Mouse (Mus musculus) limb, embryonic 12.5 days (tissue): ENCODE measurements around the gene Cdc5l. TPM values are rescaled to one million over a fixed set of nuclear protein-coding genes. Genes with fewer than 3 reads are reported as not detected.
"Not testable (repeated sequence)": the region's sequence is repeated elsewhere in the genome, so short reads cannot be mapped to it uniquely, and the experiment has no call there.

Experiments
- ATAC-seq: fragments of 200-750 bp; cut with Nextera tagmentation; 2 replicates; pipeline ENCODE4 v1.8.0; 2017; ENCODE audit warnings: low read depth, moderate TSS enrichment; ENCODE audit not compliant: insufficient number of reproducible peaks, insufficient read depth, low FRiP score, low TSS enrichment
- H3K27ac ChIP-seq: fragments of 300-500 bp; sonication (generic); 2 replicates; pipeline ENCODE4 v1.5.1; 2016; ENCODE audit warnings: mild to moderate bottlenecking, moderate library complexity
- H3K27me3 ChIP-seq: fragments of 300-500 bp; sonication (generic); 2 replicates; pipeline ENCODE4 v1.6.1; 2016; ENCODE audit warnings: mild to moderate bottlenecking, moderate library complexity
- H3K36me3 ChIP-seq: fragments of 300-500 bp; sonication (generic); 2 replicates; pipeline ENCODE4 v1.6.1; 2016; ENCODE audit warnings: mild to moderate bottlenecking, moderate library complexity
- H3K4me1 ChIP-seq: fragments of 300-500 bp; sonication (generic); replicated peaks from 2 replicates; pipeline ENCODE4 v1.6.1; 2016
- H3K4me2 ChIP-seq: fragments of 300-500 bp; sonication (generic); 2 replicates; pipeline ENCODE4 v1.6.1; 2016; ENCODE audit warnings: mild to moderate bottlenecking, moderate library complexity
- H3K4me3 ChIP-seq: fragments of 300-500 bp; sonication (generic); replicated peaks from 2 replicates; pipeline ENCODE4 v1.5.1; 2016; ENCODE audit warnings: mild to moderate bottlenecking
- H3K9ac ChIP-seq: fragments of 300-500 bp; sonication (generic); replicated peaks from 2 replicates; pipeline ENCODE4 v1.6.1; 2016; ENCODE audit warnings: mild to moderate bottlenecking, moderate library complexity
- H3K9me3 ChIP-seq: fragments of 300-500 bp; sonication (generic); 2 replicates; pipeline ENCODE4 v1.6.1; 2016; ENCODE audit warnings: mild to moderate bottlenecking, moderate library complexity
- WGBS: fragments of 180-500 bp; shearing (Covaris S2); methylation state at CpG from one replicate; pipeline ENCODE4 v1.1.7; 2016; 5-methylcytosine and 5-hydroxymethylcytosine counted together
- polyA plus RNA-seq: library from polyadenylated mRNA; unstranded; fragments of >200 nt; fragmentation: Nextera tagmentation; extraction: Ambion mirVana; gene quantifications from 2 replicates; pipeline ENCODE4 v1.2.1, GENCODE M21; 2016

The Cdc5l gene
- polyA plus RNA-seq, 1 experiment from 2014 or later: 79.8 TPM

GRCm38 (mm10) chr17:45462506-45462905, 29.0 kb upstream of the Cdc5l start:
- Histone ChIP-seq H3K36me3 (no peaks in the 10 kb centered on the region), H3K27me3 (no peaks in the 10 kb centered on the region), H3K27ac (no peak overlapping the region), H3K4me1 (no peaks in the 10 kb centered on the region), H3K4me3 (no peak overlapping the region), H3K9ac (no peak overlapping the region), H3K4me2 (no peak overlapping the region), H3K9me3 (0 out of 2 replicates have a peak, but pooled peaks cover 3% of the 10 kb centered on the region)
- WGBS: 90% methylated on average over 4 of the region's 4 CpGs
- ATAC-seq: no peak

- Histone ChIP-seq H3K4me2 (no peak overlapping the region), H3K27me3 (no peaks in the 10 kb centered on the region), H3K4me1 (no peaks in the 10 kb centered on the region), H3K36me3 (no peaks in the 10 kb centered on the region; the same call in 1 of the 2 replicates), H3K4me3 (no peak overlapping the region), H3K9me3 (no peaks in the 10 kb centered on the region), H3K27ac (no peak overlapping the region), H3K9ac (no peak overlapping the region)
- ATAC-seq: no peak
- 88% methylated on average over 8 of the region's 8 CpGs for WGBS
Measured at GRCm38 (mm10) chr17:45459062-45459461, 25.5 kb upstream of the Cdc5l start.

GRCm38 (mm10) chr17:45458516-45458915, 25.0 kb upstream of the Cdc5l start:
- no peaks in the 10 kb centered on the region for H3K9me3 ChIP-seq
- ATAC-seq: no peak
- no peak overlapping the region for H3K27ac ChIP-seq
- no peak overlapping the region for H3K4me2 ChIP-seq
- WGBS: 83% methylated on average over 4 of the region's 4 CpGs
- H3K9ac ChIP-seq: no peak overlapping the region
- no peaks in the 10 kb centered on the region; the same call in 1 of the 2 replicates for H3K36me3 ChIP-seq
- no peak overlapping the region for H3K4me3 ChIP-seq
- no peaks in the 10 kb centered on the region for H3K27me3 ChIP-seq
- no peaks in the 10 kb centered on the region for H3K4me1 ChIP-seq

- ATAC-seq: no peak
- H3K27me3 ChIP-seq: no peaks in the 10 kb centered on the region
- H3K9ac ChIP-seq: no peak overlapping the region
- H3K4me3 ChIP-seq: no peak overlapping the region
- H3K4me2 ChIP-seq: no peak overlapping the region
- H3K4me1 ChIP-seq: no peaks in the 10 kb centered on the region
- H3K36me3 ChIP-seq: no peaks in the 10 kb centered on the region; the same call in 1 of the 2 replicates
- no peak overlapping the region for H3K27ac ChIP-seq
- 91% methylated on average over 5 of the region's 5 CpGs for WGBS
- H3K9me3 ChIP-seq: no peaks in the 10 kb centered on the region
Measured at GRCm38 (mm10) chr17:45457487-45457886, 23.9 kb upstream of the Cdc5l start.

GRCm38 (mm10) chr17:45456260-45457152, 23.0 kb upstream of the Cdc5l start:
- Histone ChIP-seq H3K9ac (no peak overlapping the region), H3K27me3 (no peaks in the 10 kb centered on the region), H3K4me1 (no peaks in the 10 kb centered on the region), H3K9me3 (no peaks in the 10 kb centered on the region), H3K36me3 (no peaks in the 10 kb centered on the region; the same call in 1 of the 2 replicates), H3K4me2 (no peak overlapping the region), H3K4me3 (no peak overlapping the region), H3K27ac (no peak overlapping the region)
- 68% methylated on average over 13 of the region's 13 CpGs for WGBS
- ATAC-seq: no peak

GRCm38 (mm10) chr17:45455783-45456182, 22.2 kb upstream of the Cdc5l start:
- WGBS: 90% methylated on average over 9 of the region's 9 CpGs
- H3K9me3 ChIP-seq, H3K36me3 ChIP-seq, H3K4me3 ChIP-seq, H3K27ac ChIP-seq, H3K27me3 ChIP-seq, H3K9ac ChIP-seq, H3K4me1 ChIP-seq, ATAC-seq, H3K4me2 ChIP-seq: not testable (repeated sequence)

GRCm38 (mm10) chr17:45454794-45455193, 21.3 kb upstream of the Cdc5l start:
- Histone ChIP-seq H3K4me2 (no peak overlapping the region), H3K9ac (no peak overlapping the region), H3K4me1 (no peaks in the 10 kb centered on the region), H3K4me3 (no peak overlapping the region), H3K36me3 (no peaks in the 10 kb centered on the region; the same call in 1 of the 2 replicates), H3K9me3 (no peaks in the 10 kb centered on the region), H3K27ac (no peak overlapping the region), H3K27me3 (no peaks in the 10 kb centered on the region)
- WGBS: 87% methylated on average over 2 of the region's 2 CpGs
- ATAC-seq: no peak

GRCm38 (mm10) chr17:45452271-45452670, 18.7 kb upstream of the Cdc5l start:
- Histone ChIP-seq H3K27ac (no peak overlapping the region), H3K9ac (no peak overlapping the region), H3K9me3 (no peaks in the 10 kb centered on the region), H3K4me1 (no peaks in the 10 kb centered on the region), H3K4me3 (no peak overlapping the region), H3K36me3 (peaks cover 8% of the 10 kb centered on the region), H3K27me3 (no peaks in the 10 kb centered on the region), H3K4me2 (no peak overlapping the region)
- WGBS: 95% methylated on average over 1 of the region's 1 CpGs
- no peak for ATAC-seq

GRCm38 (mm10) chr17:45450153-45450552, 16.6 kb upstream of the Cdc5l start:
- Histone ChIP-seq H3K27ac (no peak overlapping the region), H3K9me3 (no peaks in the 10 kb centered on the region), H3K36me3 (peaks cover 17% of the 10 kb centered on the region), H3K9ac (no peak overlapping the region), H3K4me2 (no peak overlapping the region), H3K27me3 (no peaks in the 10 kb centered on the region), H3K4me1 (no peaks in the 10 kb centered on the region), H3K4me3 (no peak overlapping the region)
- no peak for ATAC-seq
- 92% methylated on average over 6 of the region's 6 CpGs for WGBS

- H3K27ac ChIP-seq: no peak overlapping the region
- 91% methylated on average over 8 of the region's 8 CpGs for WGBS
- no peaks in the 10 kb centered on the region for H3K9me3 ChIP-seq
- H3K9ac ChIP-seq: no peak overlapping the region
- no peak overlapping the region for H3K4me3 ChIP-seq
- no peaks in the 10 kb centered on the region for H3K27me3 ChIP-seq
- no peak overlapping the region for H3K4me2 ChIP-seq
- ATAC-seq: no peak
- no peaks in the 10 kb centered on the region for H3K4me1 ChIP-seq
- peaks cover 17% of the 10 kb centered on the region for H3K36me3 ChIP-seq
Measured at GRCm38 (mm10) chr17:45449586-45449985, 16.0 kb upstream of the Cdc5l start.

- H3K36me3 ChIP-seq: peaks cover 21% of the 10 kb centered on the region
Measured at GRCm38 (mm10) chr17:45447063-45447462, 13.5 kb upstream of the Cdc5l start.

GRCm38 (mm10) chr17:45445923-45446322, 12.4 kb upstream of the Cdc5l start:
- H3K27ac ChIP-seq: no peak overlapping the region
- H3K36me3 ChIP-seq: peaks cover 28% of the 10 kb centered on the region
- no peaks in the 10 kb centered on the region for H3K27me3 ChIP-seq
- H3K4me1 ChIP-seq: no peaks in the 10 kb centered on the region
- H3K9ac ChIP-seq: no peak overlapping the region
- no peak overlapping the region for H3K4me3 ChIP-seq
- no peak for ATAC-seq
- no peaks in the 10 kb centered on the region for H3K9me3 ChIP-seq
- 94% methylated on average over 4 of the region's 4 CpGs for WGBS
- H3K4me2 ChIP-seq: no peak overlapping the region

More at GRCm38 (mm10) chr17:45447063-45447462, 13.5 kb upstream of the Cdc5l start:
- Histone ChIP-seq H3K4me3 (no peak overlapping the region), H3K4me2 (no peak overlapping the region), H3K4me1 (no peaks in the 10 kb centered on the region), H3K27ac (no peak overlapping the region), H3K9ac (no peak overlapping the region), H3K9me3 (no peaks in the 10 kb centered on the region), H3K27me3 (no peaks in the 10 kb centered on the region)
- WGBS: 89% methylated on average over 2 of the region's 2 CpGs
- no peak for ATAC-seq
